Mouse (Mus musculus): Measurements from ENCODE around the gene Ppm1h. TPM values are rescaled to one million over a fixed set of nuclear protein-coding genes. Genes with fewer than 3 reads are reported as not detected.
A peak's percentile ranks its signal among the peaks of the same experiment; 100 is the strongest.

Ppm1h gene
- polyA plus RNA-seq, 1 experiment from 2014 or later = 33.5 TPM

GRCm38 (mm10) chr10:122712307-122712706, 33.7 kb downstream of the Ppm1h start:
- Histone ChIP-seq H3K4me3 (replicated peaks; ENCODE audit: low read depth, low read length) (no peak overlapping the region), H3K27me3 (ENCODE audit: insufficient read depth, low read length) (no peaks in the 10 kb centered on the region), H3K9me3 (replicated peaks; ENCODE audit: low read length) (no peaks in the 10 kb centered on the region), H3K27ac (no peak overlapping the region), H3K36me3 (ENCODE audit: insufficient read depth, low read length) (no peaks in the 10 kb centered on the region), H3K4me1 (replicated peaks; ENCODE audit: insufficient read depth, low read length) (peaks cover 3% of the 10 kb centered on the region; the same call in 1 of the 2 replicates), H3K9ac (ENCODE audit: low read depth, low read length) (no peak overlapping the region), H3K4me2 (ENCODE audit: low read length) (no peak overlapping the region)
- DNase-seq (ENCODE audit: low spot score) (peak; percentile 45), ATAC-seq (replicated peaks; ENCODE audit: low FRiP score, low read depth) (no peak)
- no peak for TF ChIP-seq CTCF (IDR thresholded peaks at IDR 0.05; ENCODE audit: low read depth)
- 36% methylated on average over 5 of the region's 5 CpGs for WGBS

GRCm38 (mm10) chr10:122715856-122716255, 37.3 kb downstream of the Ppm1h start:
- Histone ChIP-seq H3K9me3 (replicated peaks; ENCODE audit: low read length) (no peaks in the 10 kb centered on the region), H3K9ac (ENCODE audit: low read depth, low read length) (no peak overlapping the region), H3K4me3 (replicated peaks; ENCODE audit: low read depth, low read length) (no peak overlapping the region), H3K4me2 (ENCODE audit: low read length) (no peak overlapping the region), H3K36me3 (ENCODE audit: insufficient read depth, low read length) (no peaks in the 10 kb centered on the region), H3K4me1 (replicated peaks; ENCODE audit: insufficient read depth, low read length) (peaks cover 6% of the 10 kb centered on the region; the same call in 1 of the 2 replicates), H3K27me3 (ENCODE audit: insufficient read depth, low read length) (no peaks in the 10 kb centered on the region), H3K27ac (no peak overlapping the region)
- TF ChIP-seq CTCF (IDR thresholded peaks at IDR 0.05; ENCODE audit: low read depth) = no peak
- WGBS = 87% methylated on average over 12 of the region's 12 CpGs
- ATAC-seq (replicated peaks; ENCODE audit: low FRiP score, low read depth) (no peak), DNase-seq (ENCODE audit: low spot score) (no peak)

- Histone ChIP-seq H3K9ac (ENCODE audit: low read depth, low read length) (no peak overlapping the region), H3K4me1 (replicated peaks; ENCODE audit: insufficient read depth, low read length) (peaks cover 6% of the 10 kb centered on the region; the same call in 1 of the 2 replicates), H3K27me3 (ENCODE audit: insufficient read depth, low read length) (no peaks in the 10 kb centered on the region), H3K9me3 (replicated peaks; ENCODE audit: low read length) (no peaks in the 10 kb centered on the region), H3K4me2 (ENCODE audit: low read length) (no peak overlapping the region), H3K4me3 (replicated peaks; ENCODE audit: low read depth, low read length) (no peak overlapping the region), H3K36me3 (ENCODE audit: insufficient read depth, low read length) (no peaks in the 10 kb centered on the region), H3K27ac (no peak overlapping the region)
- DNase-seq (ENCODE audit: low spot score) = no peak
- no peak for TF ChIP-seq CTCF (IDR thresholded peaks at IDR 0.05; ENCODE audit: low read depth)
- no peak for ATAC-seq (replicated peaks; ENCODE audit: low FRiP score, low read depth)
- WGBS = 51% methylated on average over 8 of the region's 8 CpGs
Observed at GRCm38 (mm10) chr10:122716286-122716685, 37.7 kb downstream of the Ppm1h start.

GRCm38 (mm10) chr10:122716739-122717474, 38.3 kb downstream of the Ppm1h start:
- no peaks in the 10 kb centered on the region for H3K27me3 ChIP-seq (ENCODE audit: insufficient read depth, low read length)
- H3K9ac ChIP-seq (ENCODE audit: low read depth, low read length) = no peak overlapping the region
- ATAC-seq (replicated peaks; ENCODE audit: low FRiP score, low read depth) = no peak
- TF ChIP-seq CTCF (IDR thresholded peaks at IDR 0.05; ENCODE audit: low read depth) = no peak
- no peak overlapping the region for H3K27ac ChIP-seq
- H3K36me3 ChIP-seq (ENCODE audit: insufficient read depth, low read length) = no peaks in the 10 kb centered on the region
- DNase-seq (ENCODE audit: low spot score) = no peak
- H3K4me3 ChIP-seq (replicated peaks; ENCODE audit: low read depth, low read length) = no peak overlapping the region
- 71% methylated on average over 14 of the region's 14 CpGs for WGBS
- no peaks in the 10 kb centered on the region for H3K9me3 ChIP-seq (replicated peaks; ENCODE audit: low read length)
- peaks cover 6% of the 10 kb centered on the region; the same call in 1 of the 2 replicates for H3K4me1 ChIP-seq (replicated peaks; ENCODE audit: insufficient read depth, low read length)
- H3K4me2 ChIP-seq (ENCODE audit: low read length) = no peak overlapping the region

- 45% methylated on average over 14 of the region's 14 CpGs for WGBS
- DNase-seq (ENCODE audit: low spot score) (no peak), ATAC-seq (replicated peaks; ENCODE audit: low FRiP score, low read depth) (no peak)
- no peak overlapping the region for H3K27ac ChIP-seq
- no peak overlapping the region for H3K4me2 ChIP-seq (ENCODE audit: low read length)
- no peaks in the 10 kb centered on the region for H3K9me3 ChIP-seq (replicated peaks; ENCODE audit: low read length)
- H3K4me1 ChIP-seq (replicated peaks; ENCODE audit: insufficient read depth, low read length) = peaks cover 3% of the 10 kb centered on the region; the same call in 1 of the 2 replicates
- no peak for TF ChIP-seq CTCF (IDR thresholded peaks at IDR 0.05; ENCODE audit: low read depth)
- H3K36me3 ChIP-seq (ENCODE audit: insufficient read depth, low read length) = no peaks in the 10 kb centered on the region
- H3K4me3 ChIP-seq (replicated peaks; ENCODE audit: low read depth, low read length) = no peak overlapping the region
- no peak overlapping the region for H3K9ac ChIP-seq (ENCODE audit: low read depth, low read length)
- no peaks in the 10 kb centered on the region for H3K27me3 ChIP-seq (ENCODE audit: insufficient read depth, low read length)
Observed at GRCm38 (mm10) chr10:122717754-122718415, 39.3 kb downstream of the Ppm1h start.

GRCm38 (mm10) chr10:122718951-122719350, 40.4 kb downstream of the Ppm1h start:
- Histone ChIP-seq H3K27me3 (ENCODE audit: insufficient read depth, low read length) (no peaks in the 10 kb centered on the region), H3K4me2 (ENCODE audit: low read length) (no peak overlapping the region), H3K9me3 (replicated peaks; ENCODE audit: low read length) (no peaks in the 10 kb centered on the region), H3K9ac (ENCODE audit: low read depth, low read length) (no peak overlapping the region), H3K4me3 (replicated peaks; ENCODE audit: low read depth, low read length) (no peak overlapping the region), H3K27ac (no peak overlapping the region), H3K36me3 (ENCODE audit: insufficient read depth, low read length) (no peaks in the 10 kb centered on the region), H3K4me1 (replicated peaks; ENCODE audit: insufficient read depth, low read length) (peaks cover 3% of the 10 kb centered on the region; the same call in 1 of the 2 replicates)
- no peak for TF ChIP-seq CTCF (IDR thresholded peaks at IDR 0.05; ENCODE audit: low read depth)
- 79% methylated on average over 6 of the region's 7 CpGs for WGBS
- DNase-seq (ENCODE audit: low spot score) (no peak), ATAC-seq (replicated peaks; ENCODE audit: low FRiP score, low read depth) (no peak)
